Mouse (Mus musculus) heart, postnatal 14 days (tissue): ENCODE measurements around the gene Llgl1. TPM values are rescaled to one million over a fixed set of nuclear protein-coding genes. Genes with fewer than 3 reads are reported as not detected.

Source experiments
- DNase-seq, 2 experiments: peaks; one replicate each; pipeline ENCODE4 v3.0.0; 2021 to 2022
- intact Hi-C: fragments of 180-260 bp; cut with DNase I; formaldehyde crosslinking; loops from one replicate; pipeline ENCODE4 v1.15.1; 2025
- long read RNA-seq, 2 experiments: library from polyadenylated mRNA; stranded (forward); transcript quantifications; one replicate each; pipeline ENCODE4 v2.0.0; 2021
- total RNA-seq, 2 experiments: library from RNA; stranded (reverse); gene quantifications; 2 replicates each; pipeline ENCODE4 v1.2.3; 2021

Llgl1 gene
- 10 to 100 TPM; 16.9 to 18.0 TPM for total RNA-seq
- long read RNA-seq, experiment 1, full-length matches to known transcripts, result 8 of 26 reads
- long read RNA-seq, experiment 1, partial matches to known transcripts, result 10 of 26 reads
- long read RNA-seq, experiment 1, other reads (novel, unspliced or antisense), result 8 of 26 reads
- long read RNA-seq, experiment 2, full-length matches to known transcripts, result 11 of 25 reads
- long read RNA-seq, experiment 2, partial matches to known transcripts, result 9 of 25 reads
- long read RNA-seq, experiment 2, other reads (novel, unspliced or antisense), result 5 of 25 reads

DNA sequence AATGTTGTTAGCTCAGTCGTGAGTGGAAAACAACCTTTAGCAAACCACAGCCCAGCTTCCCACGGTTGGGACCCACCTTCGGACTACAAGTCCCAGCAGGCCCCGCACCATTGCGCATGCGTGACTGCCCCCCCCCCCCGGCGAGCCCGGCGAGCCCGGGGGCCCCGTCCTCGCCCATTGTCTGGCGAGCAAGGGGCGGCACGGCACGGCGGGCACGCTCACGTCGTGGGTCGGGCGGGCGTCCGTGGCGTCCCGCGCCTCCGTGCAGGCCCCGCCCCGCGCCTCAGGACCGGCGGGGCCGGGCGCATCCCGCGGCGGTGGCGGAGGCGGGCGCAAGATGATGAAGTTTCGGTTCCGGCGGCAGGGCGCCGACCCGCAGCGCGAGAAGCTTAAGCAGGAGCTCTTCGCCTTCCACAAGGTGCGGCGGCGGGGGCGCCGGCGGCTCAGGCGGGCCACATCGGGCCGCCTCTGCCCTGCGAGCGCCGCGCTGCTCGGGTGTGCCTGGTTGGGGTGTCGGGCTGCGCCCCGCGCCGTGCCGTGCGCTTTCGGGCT, at the start of gene Llgl1:
TSS of gene Llgl1 (plus strand) at position 200 of the 552 bp plus-strand sequence.
- peak; percentile 87 to 91 for DNase-seq
- intact Hi-C loops, result loop anchor here (2.0 to 10.0 kb wide), 5 partner anchors 29 to 395 kb away; partner anchors contain the start of genes Mief2, Smcr8, Tmem11 and Top3a

DNA sequence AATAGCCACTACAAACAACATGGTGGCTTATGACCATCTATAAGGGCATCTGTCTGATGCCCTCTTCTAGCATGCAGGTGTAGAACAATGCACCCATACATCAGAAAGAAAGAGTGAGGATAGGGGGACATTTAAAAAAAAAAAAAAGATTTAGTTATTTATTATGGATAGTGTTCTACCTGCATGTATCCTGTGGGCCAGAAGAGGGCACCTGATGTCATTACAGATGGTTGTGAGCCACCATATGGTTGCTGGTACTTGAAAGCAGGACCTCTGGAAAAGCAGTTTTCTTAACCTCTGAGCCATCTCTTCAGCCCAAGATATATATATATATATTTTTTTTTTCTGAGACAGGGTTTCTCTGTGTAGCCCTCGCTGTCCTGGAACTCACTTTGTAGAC, 3.4 kb upstream of the Llgl1 start:
- DNase-seq, result no peak
- intact Hi-C loops, result loop anchor here (5.0 to 10.0 kb wide), 2 partner anchors 81 to 399 kb away; partner anchors contain the start of genes Smcr8 and Top3a

DNA sequence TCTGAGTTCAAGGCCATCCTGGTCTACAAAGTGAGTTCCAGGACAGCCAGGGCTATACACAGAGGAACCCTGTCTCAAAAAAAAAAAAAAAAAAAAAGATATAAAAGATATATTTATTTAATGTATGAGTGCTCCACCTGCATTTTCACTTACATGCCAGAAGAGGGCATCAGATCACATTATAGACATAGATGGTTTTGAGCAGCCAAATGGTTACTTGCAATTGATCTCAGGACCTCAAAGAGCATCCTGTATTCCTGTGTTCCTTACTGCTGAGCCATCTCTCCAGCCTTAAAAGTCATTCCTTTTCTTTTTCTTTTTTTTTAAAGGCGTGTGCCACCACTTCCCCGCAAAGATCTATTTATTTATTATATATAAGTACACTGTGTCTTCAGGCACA, 2.0 kb upstream of the Llgl1 start:
- intact Hi-C loops, result loop anchor here (5.0 to 10.0 kb wide), 2 partner anchors 80 to 397 kb away; partner anchors contain the start of genes Smcr8 and Top3a
- no peak for DNase-seq

DNA sequence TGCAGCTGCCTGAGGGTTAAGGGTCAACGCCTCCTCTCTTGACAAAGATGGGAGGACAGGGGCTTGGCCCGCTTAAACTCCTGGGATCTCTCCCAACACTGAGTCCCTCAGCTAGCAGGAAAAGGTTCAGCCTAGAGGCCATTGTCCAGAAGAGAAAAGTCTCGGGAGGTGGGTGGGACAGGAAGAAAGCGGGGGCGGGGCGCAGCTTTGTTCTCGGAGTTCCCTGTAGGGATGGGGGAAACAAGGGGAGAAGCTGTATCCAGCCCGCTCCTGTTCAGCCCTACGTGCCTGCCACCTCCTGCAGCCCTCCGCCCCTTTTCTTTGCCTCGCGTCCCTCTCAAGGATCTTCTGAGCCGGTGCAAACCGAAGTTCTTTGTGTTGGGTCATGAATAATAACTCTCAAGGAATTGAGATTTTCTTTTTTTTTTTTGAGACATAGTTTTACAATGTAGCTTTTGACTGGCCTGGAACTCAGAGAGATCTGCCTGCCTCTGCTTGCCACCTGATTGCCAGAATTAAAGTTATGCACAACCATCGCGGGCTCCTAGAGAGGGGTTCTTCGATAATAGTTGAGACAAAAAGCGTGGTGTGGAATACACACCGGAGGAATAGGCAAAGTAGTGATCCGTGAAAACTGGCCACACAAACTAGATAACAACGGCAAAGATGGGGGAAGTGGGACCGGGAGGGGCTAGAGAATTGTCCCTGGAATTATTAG, 558 bp upstream of the Llgl1 start:
- intact Hi-C loops, result loop anchor here (2.0 to 10.0 kb wide), 5 partner anchors 30 to 396 kb away; partner anchors contain the start of genes Mief2, Smcr8, Tmem11 and Top3a
- peak; percentile 82 to 86 for DNase-seq

DNA sequence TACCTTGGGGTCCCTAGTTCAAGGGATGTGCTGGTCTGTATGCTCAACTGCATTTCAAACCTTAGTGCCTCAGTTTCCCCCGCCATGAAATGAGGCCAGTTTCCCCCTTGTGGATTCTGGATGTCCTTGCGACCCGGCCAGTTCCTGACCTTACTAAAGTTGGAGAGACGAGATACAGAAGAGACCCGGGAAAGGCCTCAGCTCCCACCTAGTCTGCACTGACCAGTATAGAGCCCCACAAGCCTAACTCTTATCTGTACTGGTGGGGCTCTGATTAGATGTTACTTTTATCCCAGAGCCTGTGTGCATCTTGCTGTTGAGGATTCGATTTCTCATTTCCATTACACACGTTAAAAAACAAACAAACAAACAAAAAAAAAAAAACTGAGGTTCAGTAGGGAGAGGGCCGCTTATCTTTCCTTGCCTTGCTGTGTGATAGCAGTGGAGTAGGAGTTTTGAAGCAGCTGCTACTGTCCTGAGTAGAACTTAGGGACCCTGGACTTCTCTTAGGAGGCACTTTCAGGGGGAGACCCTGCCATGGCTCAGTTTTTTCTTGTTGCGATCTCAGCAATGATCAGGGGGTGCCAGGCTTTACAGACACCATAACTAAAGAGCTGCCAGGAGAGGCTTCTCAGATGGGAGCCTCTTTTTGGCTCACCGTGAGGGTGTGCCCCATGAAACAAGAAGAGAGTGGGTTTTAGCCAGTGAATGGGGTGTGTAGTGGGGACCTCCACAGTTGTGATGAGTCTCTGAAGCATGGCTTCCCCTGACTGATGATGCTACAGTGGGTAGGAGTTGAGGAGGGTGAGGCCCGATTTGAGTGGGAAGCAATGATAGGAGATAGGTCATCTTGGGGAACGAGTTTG, 1.0 kb downstream of the Llgl1 start:
- intact Hi-C loops, result no loop called here
- DNase-seq, result no peak

DNA sequence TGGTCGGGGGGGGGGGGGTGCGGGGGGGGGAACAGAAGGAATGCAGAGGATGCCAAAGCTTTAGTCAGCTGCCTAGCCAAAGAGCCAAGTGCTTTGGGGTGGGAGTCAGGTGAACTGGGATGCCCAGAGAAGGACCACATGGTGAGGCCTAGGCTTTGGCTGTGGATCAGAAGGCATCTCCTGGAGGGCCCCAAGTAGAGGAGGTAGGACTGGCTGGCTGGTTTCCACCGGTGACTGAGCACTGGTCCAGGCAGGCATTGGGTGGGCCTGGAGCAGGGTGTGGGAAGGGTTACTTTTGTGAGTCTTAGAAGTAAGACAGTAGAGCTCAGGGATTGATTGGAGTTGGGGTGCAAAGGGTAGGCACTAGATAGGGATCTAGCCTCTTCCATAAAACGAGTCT, 2.1 kb downstream of the Llgl1 start:
- intact Hi-C loops, result no loop called here
- no peak for DNase-seq

DNA sequence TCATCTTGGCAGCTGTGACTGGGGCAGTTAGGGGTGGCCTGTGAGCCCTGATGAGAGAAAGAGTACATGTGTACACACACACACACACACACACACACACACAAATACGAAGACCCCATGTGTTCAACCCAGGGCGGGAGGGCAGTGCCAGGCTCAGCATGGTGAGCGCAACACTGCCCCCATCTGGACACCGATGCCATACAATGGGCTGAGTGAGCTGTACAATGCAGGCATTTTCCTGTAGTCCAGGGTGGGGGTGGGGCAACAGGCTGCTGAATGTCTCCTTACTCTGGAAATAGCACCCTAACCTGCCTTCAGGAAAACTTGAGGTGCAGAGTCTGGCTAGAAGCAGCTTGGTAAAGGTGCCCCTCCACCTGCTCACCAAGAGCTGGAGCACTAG, 3.6 kb downstream of the Llgl1 start:
- intact Hi-C loops, result no loop called here
- peak; percentile 67 to 69 for DNase-seq

DNA sequence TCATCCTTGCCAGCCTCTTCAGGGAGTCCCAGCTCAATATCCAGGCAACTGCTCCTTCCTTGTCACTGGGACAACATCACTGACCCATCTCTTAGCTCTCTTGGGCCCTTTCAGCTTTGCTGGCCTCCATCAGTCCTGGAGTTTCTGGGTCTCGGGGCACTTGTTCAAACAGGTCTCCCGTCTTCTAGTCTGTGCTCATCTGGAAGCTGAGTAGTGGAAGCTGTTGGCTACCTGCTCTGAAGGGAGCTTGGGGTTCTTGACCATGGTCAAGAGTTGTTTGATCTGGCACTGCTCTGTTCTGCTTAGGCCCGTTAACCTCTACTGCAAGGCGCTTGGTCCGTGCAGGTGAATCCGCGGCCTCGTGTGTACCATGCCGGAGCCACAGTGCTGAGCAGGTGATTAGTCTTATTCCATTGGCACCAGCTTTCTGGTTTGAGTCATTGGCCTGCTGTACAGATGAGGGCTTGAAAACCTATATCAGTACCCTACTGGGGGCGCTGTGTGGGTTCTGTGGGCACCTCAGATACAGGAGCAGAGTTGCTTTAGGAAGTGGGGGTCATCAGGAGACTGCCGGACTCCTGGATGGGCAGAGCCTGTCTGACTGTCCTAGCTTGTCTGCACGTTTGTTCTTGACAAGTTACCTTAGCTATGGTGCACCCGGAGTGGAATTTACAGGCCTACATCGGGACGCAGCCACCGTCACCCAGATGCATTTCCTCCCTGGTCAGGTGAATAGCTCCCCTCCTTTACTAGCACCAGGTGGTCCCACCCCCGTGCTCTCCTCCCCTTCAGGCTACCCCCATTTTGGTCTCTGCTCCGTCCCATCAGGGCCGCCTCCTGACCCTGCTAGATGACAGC, 4.7 kb downstream of the Llgl1 start:
- intact Hi-C loops, result no loop called here
- DNase-seq, result no peak

DNA sequence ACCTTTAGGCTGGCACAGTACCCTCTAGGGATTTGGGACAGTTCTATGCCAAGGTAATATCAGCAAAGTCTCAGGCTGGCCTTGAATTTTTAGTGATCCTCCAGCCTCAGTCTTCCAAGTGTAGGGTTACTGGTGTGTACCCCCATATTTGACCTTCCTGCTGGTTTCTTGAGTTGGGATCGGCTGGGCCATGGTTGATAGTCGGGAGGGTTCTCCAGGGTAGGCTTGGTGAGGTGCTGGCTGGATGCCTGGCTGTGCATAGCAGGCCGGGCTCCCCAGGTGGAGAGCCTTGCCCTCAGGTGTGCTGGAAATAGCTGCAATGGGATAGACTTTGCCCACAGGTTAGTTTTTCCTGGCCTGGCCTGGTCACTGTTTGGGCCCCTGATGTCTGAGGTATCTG, 5.7 kb downstream of the Llgl1 start:
- intact Hi-C loops, result no loop called here
- DNase-seq, result no peak

DNA sequence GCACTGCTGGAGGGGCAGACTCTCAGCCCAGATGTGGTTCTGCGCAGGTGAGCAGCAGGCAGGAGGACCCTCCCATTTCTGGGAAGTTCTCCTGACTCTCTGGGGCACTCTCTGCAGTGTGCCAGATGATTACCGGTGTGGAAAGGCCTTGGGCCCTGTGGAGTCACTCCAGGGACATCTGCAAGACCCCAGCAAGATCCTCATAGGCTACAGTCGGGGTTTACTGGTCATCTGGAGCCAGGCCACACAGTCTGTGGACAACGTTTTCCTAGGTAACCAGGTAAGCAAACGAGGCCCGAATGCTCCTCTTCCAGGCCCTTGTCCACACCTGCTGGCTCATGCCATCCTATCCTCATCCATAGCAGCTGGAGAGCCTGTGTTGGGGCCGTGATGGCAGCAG, 6.6 kb downstream of the Llgl1 start:
- DNase-seq, result no peak
- intact Hi-C loops, result no loop called here

DNA sequence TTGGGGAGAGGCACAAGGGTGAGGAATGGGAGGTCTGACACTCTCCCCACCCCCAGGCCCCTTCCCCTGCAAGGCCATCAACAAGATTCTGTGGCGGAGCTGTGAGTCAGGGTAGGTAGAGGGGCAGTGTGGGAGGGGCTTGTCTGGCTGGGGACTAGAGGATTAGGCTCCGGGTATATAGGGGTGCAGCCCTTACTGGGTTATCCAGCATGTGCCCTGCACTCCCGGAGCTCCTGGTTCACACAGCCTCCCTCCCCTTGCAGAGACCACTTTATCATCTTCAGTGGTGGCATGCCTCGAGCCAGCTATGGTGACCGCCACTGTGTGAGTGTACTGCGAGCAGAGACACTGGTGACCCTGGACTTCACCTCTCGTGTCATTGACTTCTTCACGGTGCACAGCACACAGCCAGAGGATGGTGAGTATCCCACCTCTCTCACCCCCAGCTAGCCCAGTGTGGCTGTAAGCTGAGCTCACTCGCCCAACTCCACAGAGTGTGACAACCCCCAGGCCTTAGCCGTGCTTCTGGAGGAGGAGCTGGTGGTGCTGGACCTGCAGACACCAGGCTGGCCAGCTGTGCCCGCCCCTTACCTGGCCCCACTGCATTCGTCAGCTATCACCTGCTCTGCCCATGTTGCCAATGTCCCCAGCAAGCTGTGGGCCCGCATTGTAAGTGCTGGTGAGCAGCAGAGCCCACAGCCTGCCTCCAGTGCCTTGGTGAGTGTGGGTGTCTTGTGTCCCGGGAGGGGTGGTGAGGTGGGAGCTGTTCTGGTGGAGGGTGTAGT, 7.4 kb downstream of the Llgl1 start:
- DNase-seq, result peak in 1 of 2 experiments; percentile 7
- intact Hi-C loops, result no loop called here

DNA sequence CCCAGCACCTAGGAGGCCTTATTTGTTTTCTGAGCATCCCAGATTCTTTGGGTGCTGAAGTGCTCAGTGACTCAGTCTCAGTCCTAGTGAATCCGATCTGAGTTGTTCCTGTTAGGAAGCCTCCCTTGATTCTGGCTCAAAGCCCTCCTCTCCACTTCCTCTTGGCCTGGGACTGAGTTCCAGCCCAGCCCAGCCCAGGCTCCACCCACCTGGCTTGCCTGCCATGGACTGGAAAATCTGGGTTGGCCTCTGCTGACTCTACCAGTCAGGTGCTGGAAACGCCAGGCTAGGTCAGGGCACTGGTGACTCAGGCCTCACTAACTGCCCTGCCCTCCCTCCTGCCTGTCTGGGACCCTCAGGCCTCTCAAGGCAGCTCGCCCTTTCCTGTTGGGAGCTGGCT, 8.1 kb downstream of the Llgl1 start:
- intact Hi-C loops, result loop anchor here (2.0 kb wide), 1 partner anchor 17 kb away; no protein-coding TSS in a partner anchor
- peak; percentile 85 to 91 for DNase-seq

DNA sequence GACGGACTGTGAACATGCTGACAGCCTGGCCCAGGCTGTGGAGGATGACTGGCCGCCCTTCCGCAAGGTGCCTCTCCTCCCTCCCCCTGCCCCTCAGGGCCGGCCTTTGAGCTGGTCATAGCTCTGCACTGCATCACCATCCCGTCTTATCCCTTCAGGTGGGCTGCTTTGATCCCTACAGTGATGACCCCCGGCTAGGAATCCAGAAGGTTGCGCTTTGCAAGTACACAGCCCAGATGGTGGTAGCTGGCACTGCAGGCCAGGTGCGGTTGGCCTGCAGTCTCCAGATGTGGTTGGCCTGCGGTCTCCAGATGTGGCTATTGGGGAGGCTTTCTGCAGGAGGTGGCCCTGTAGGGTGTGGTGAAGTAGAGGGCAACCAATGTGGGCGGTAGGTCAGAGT, 9.1 kb downstream of the Llgl1 start:
- DNase-seq, result peak in 1 of 2 experiments; percentile 4
- intact Hi-C loops, result loop anchor here (2.0 kb wide), 1 partner anchor 16 kb away; no protein-coding TSS in a partner anchor

DNA sequence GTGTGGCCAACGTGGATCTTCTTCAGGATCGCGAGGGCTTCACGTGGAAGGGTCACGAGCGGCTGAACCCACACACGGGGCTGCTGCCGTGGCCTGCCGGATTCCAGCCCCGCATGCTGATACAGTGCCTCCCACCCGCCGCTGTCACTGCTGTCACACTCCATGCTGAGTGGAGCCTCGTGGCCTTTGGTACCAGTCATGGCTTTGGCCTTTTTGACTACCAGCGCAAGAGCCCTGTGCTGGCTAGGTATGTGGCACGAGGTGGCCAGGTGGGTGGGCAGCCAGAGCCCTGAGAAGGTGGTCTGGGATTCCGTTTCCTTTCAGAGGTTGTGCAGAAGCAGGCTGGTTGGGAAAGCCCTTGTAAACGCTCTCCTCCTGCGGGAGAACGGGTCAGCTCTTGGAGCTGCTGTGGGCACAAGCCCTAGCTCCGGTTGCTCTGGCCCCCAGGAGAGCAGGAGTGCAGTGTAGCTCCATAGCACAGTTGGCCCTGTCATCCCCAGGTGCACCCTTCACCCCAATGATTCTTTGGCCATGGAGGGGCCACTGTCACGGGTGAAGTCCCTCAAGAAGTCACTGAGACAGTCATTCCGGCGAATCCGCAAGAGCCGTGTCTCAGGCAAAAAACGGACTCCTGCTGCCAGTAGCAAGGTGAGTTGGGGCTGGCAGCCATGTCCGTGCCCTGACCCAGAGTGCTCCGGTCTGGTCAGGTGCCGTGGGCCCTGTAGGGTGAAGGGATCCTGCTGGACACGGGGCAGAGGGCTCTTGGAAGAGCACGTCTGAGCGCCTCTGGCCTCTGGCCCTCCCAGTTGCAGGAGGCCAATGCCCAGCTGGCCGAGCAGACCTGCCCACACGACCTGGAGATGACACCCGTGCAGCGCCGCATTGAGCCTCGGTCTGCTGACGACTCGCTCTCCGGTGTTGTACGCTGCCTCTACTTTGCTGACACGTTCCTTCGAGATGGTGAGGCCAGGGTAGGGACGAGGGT, 10.2 kb downstream of the Llgl1 start:
- no peak for DNase-seq
- intact Hi-C loops, result loop anchor here (2.0 kb wide), 1 partner anchor 15 kb away; no protein-coding TSS in a partner anchor

DNA sequence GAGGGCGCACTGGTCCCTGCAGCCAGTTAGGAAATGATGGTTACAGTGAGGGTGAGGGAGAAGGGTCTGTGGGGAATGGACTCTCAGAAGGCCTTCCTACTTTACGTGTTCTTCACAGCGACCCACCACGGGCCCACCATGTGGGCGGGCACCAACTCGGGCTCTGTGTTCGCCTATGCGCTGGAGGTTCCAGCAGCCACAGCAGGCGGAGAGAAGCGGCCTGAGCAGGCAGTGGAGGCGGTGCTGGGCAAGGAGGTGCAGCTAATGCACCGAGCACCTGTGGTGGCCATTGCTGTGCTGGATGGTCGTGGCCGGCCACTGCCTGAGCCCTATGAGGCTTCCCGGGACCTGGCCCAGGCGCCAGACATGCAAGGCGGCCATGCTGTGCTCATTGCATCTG, 11.7 kb downstream of the Llgl1 start:
- DNase-seq, result no peak
- intact Hi-C loops, result no loop called here

DNA sequence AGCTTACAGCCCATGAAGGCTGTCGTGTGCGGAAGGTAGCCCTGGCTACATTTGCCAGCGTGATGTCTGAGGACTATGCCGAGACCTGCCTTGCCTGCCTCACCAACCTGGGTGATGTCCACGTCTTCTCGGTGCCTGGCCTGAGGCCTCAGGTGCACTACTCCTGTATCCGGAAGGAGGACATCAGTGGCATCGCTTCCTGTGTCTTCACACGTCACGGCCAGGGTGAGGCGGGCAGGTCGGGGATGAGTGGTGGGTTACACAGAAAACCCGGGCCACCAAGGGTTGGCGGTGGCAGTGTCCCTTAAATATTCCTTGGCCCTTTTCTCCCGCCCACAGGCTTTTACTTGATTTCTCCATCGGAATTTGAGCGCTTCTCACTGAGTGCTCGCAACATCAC, 12.5 kb downstream of the Llgl1 start:
- intact Hi-C loops, result no loop called here
- DNase-seq, result no peak

DNA sequence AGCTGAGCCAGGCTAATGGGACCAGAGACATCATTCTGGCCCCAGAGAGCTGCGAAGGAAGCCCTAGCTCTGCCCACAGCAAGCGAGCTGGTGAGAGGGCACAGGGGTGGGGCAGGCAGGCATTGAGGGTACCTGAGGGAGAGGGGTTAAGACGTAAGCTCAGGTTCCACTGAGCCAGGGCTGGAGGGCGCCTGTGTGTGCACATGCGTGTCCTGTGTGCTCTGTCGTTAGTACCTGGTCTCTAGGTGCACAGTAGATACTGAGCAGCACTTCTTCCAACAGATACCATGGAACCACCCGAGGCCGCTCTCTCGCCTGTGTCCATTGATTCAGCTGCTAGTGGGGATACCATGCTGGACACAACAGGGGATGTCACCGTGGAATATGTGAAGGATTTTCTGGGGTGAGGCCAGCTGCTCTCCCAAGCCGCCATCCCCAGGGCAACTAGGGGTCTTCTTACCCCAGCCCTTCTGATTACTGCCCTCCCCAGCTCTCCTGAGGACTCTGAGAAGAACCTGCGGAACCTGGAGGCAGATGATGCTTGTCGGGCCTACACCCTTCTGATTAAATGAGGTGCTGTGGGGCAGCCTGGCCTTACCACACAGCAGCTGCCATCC, 13.2 kb downstream of the Llgl1 start:
- DNase-seq, result no peak
- intact Hi-C loops, result no loop called here
